Mouse (Mus musculus) layer of hippocampus, adult 8-10 months (tissue): ENCODE data around the gene Borcs5. TPM values are rescaled to one million over a fixed set of nuclear protein-coding genes. Genes with fewer than 3 reads are reported as not detected.
"Not testable (repeated sequence)": the region's sequence is repeated elsewhere in the genome, so short reads cannot be mapped to it uniquely, and the experiment has no call there.

ENCODE experiments used
- DNase-seq, 2 experiments: peaks; one replicate each; pipeline ENCODE4 v3.0.0; 2022; ENCODE audit warnings: low spot score in 2 of 2
- total RNA-seq, 4 experiments: library from RNA; stranded (reverse); gene quantifications; 2 replicates each; pipeline ENCODE4 v1.2.4; 2022

Borcs5 gene
- total RNA-seq, 4 experiments from 2014 or later = 32.1 to 39.9 (median 34.0) TPM

- DNase-seq = no peak
Measured at GRCm38 (mm10) chr6:134670881-134671411, 31.6 kb downstream of the Borcs5 start.

GRCm38 (mm10) chr6:134673712-134674111, 34.4 kb downstream of the Borcs5 start:
- DNase-seq = not testable (repeated sequence)

GRCm38 (mm10) chr6:134677504-134677903, 38.2 kb downstream of the Borcs5 start:
- DNase-seq = no peak

- DNase-seq = no peak
Measured at GRCm38 (mm10) chr6:134678037-134678436, 38.7 kb downstream of the Borcs5 start.

- not testable (repeated sequence) for DNase-seq
Measured at GRCm38 (mm10) chr6:134679330-134679729, 40.0 kb downstream of the Borcs5 start.

GRCm38 (mm10) chr6:134684354-134684915, 45.1 kb downstream of the Borcs5 start:
- no peak for DNase-seq

- no peak for DNase-seq
Measured at GRCm38 (mm10) chr6:134685040-134685439, 45.7 kb downstream of the Borcs5 start.

- no peak for DNase-seq
Measured at GRCm38 (mm10) chr6:134685515-134685914, 46.2 kb downstream of the Borcs5 start.

GRCm38 (mm10) chr6:134694498-134694897, 55.2 kb downstream of the Borcs5 start:
- DNase-seq = no peak

GRCm38 (mm10) chr6:134694988-134695387, 55.7 kb downstream of the Borcs5 start:
- no peak for DNase-seq

- no peak for DNase-seq
Measured at GRCm38 (mm10) chr6:134695625-134696024, 56.3 kb downstream of the Borcs5 start.

- DNase-seq = no peak
Measured at GRCm38 (mm10) chr6:134696146-134696545, 56.8 kb downstream of the Borcs5 start.

- no peak for DNase-seq
Measured at GRCm38 (mm10) chr6:134696554-134696953, 57.2 kb downstream of the Borcs5 start.

- DNase-seq = no peak
Measured at GRCm38 (mm10) chr6:134698243-134698642, 58.9 kb downstream of the Borcs5 start.

- peak in 1 of 2 experiments; percentile 16 for DNase-seq
Measured at GRCm38 (mm10) chr6:134700451-134701210, 61.3 kb downstream of the Borcs5 start.

- no peak for DNase-seq
Measured at GRCm38 (mm10) chr6:134701211-134701602, 61.9 kb downstream of the Borcs5 start.

GRCm38 (mm10) chr6:134702184-134702583, 62.9 kb downstream of the Borcs5 start:
- no peak for DNase-seq

GRCm38 (mm10) chr6:134703053-134703690, 63.9 kb downstream of the Borcs5 start:
- DNase-seq = no peak

- DNase-seq = no peak
Measured at GRCm38 (mm10) chr6:134706467-134706866, 67.2 kb downstream of the Borcs5 start.

- DNase-seq = peak in 1 of 2 experiments; percentile 24
Measured at GRCm38 (mm10) chr6:134710020-134710419, 70.7 kb downstream of the Borcs5 start.

GRCm38 (mm10) chr6:134713321-134713720, 74.0 kb downstream of the Borcs5 start:
- DNase-seq = no peak

- DNase-seq = no peak
Measured at GRCm38 (mm10) chr6:134713897-134714296, 74.6 kb downstream of the Borcs5 start.
